Mouse (Mus musculus): ENCODE data around the gene Cln5. TPM values are rescaled to one million over a fixed set of nuclear protein-coding genes. Genes with fewer than 3 reads are reported as not detected.

Gene Cln5
- polyA plus RNA-seq, 1 experiment from 2014 or later: 29.8 TPM

DNA sequence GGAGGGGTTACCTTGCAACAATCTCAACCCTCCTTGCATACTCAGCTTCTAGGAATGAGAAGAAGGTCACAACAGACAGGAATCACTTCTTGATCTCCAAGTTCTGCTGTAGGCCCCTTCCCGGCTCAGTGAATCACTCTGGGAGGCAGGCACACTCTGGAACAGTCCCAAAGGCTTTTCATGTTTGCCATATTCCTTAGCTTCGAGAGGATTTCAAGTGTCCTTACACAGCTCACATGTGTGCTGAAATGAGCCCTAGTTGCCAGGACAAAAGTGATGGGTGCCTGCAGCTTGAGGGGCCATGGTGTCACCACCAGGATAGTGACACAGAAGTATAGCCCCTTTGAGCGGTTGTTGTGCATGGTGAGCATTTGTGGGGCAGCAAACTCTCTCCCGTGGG lies 2.7 kb downstream of the Cln5 start:
- Histone ChIP-seq H3K27me3 (ENCODE audit: control insufficient read depth, insufficient read depth, low read length) (no peaks in the 10 kb centered on the region), H3K4me2 (ENCODE audit: low read depth, severe bottlenecking) (no peak overlapping the region), H3K36me3 (ENCODE audit: control insufficient read depth, insufficient read depth, low read length) (peaks cover 5% of the 10 kb centered on the region; the same call in 1 of the 2 replicates), H3K27ac (replicated peaks; ENCODE audit: low read depth, low read length) (no peak overlapping the region), H3K4me1 (ENCODE audit: control insufficient read depth, insufficient read depth, low read length) (0 out of 2 replicates have a peak, but pooled peaks cover 3% of the 10 kb centered on the region), H3K9ac (ENCODE audit: low read length) (no peak overlapping the region), H3K9me3 (ENCODE audit: control insufficient read depth, low read length) (no peaks in the 10 kb centered on the region), H3K4me3 (ENCODE audit: low read depth, low read length) (no peak overlapping the region)
- ATAC-seq (ENCODE audit: insufficient number of reproducible peaks, low FRiP score, low TSS enrichment, low read depth) (no peak), DNase-seq (ENCODE audit: low spot score) (no peak)
- 93% methylated on average over 4 of the region's 4 CpGs for WGBS

DNA sequence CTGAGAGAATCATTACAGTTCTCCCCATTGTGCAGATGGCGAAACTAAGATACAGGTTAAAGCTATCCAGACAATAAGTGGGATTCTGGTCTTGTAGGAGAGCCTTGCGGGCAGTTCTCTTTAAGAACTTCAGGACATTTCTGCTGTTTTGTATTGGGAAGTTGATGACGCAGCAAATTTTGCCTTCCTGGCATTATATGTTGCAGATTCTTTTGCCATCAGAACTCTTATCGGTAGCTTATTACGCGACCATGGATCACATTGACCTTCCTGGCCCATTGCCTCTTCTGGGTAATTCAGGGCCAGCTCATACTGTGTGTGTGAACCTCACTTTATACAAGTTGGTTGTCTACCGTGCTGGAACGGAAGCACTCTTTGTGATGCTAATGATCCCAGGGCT lies 3.8 kb downstream of the Cln5 start:
- H3K36me3 ChIP-seq (ENCODE audit: control insufficient read depth, insufficient read depth, low read length): peaks cover 5% of the 10 kb centered on the region; the same call in 1 of the 2 replicates
- 0 out of 2 replicates have a peak, but pooled peaks cover 3% of the 10 kb centered on the region for H3K4me1 ChIP-seq (ENCODE audit: control insufficient read depth, insufficient read depth, low read length)
- DNase-seq (ENCODE audit: low spot score) (no peak), ATAC-seq (ENCODE audit: insufficient number of reproducible peaks, low FRiP score, low TSS enrichment, low read depth) (no peak)
- H3K27me3 ChIP-seq (ENCODE audit: control insufficient read depth, insufficient read depth, low read length): no peaks in the 10 kb centered on the region
- no peak overlapping the region for H3K27ac ChIP-seq (replicated peaks; ENCODE audit: low read depth, low read length)
- H3K9ac ChIP-seq (ENCODE audit: low read length): no peak overlapping the region
- H3K4me2 ChIP-seq (ENCODE audit: low read depth, severe bottlenecking): no peak overlapping the region
- H3K4me3 ChIP-seq (ENCODE audit: low read depth, low read length): no peak overlapping the region
- H3K9me3 ChIP-seq (ENCODE audit: control insufficient read depth, low read length): no peaks in the 10 kb centered on the region
- WGBS: 94% methylated on average over 8 of the region's 8 CpGs

DNA sequence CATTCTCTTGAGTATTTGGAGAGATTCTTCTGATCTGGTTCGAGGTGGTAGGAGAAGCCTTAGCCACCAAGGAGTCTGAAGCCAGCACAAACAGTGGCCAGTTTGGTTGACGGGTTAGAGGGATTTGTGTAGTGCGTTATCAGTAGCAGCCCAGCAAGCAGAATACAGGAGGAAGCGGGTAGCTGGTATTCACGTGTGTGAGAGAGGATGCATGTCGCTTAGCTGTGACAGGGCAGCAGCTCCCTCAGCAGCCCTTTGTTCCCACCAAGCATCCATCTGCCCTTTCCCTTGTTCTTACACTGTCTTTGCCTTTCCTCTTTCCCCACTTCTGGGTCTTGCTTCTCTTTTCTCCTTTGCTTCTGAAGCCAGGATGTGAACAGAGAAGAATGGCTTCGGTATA lies 5.2 kb downstream of the Cln5 start:
- WGBS: 93% methylated on average over 7 of the region's 7 CpGs
- Histone ChIP-seq H3K4me2 (ENCODE audit: low read depth, severe bottlenecking) (no peak overlapping the region), H3K9ac (ENCODE audit: low read length) (no peak overlapping the region), H3K27ac (replicated peaks; ENCODE audit: low read depth, low read length) (no peak overlapping the region), H3K9me3 (ENCODE audit: control insufficient read depth, low read length) (no peaks in the 10 kb centered on the region), H3K36me3 (ENCODE audit: control insufficient read depth, insufficient read depth, low read length) (peaks cover 5% of the 10 kb centered on the region; the same call in 1 of the 2 replicates), H3K4me3 (ENCODE audit: low read depth, low read length) (no peak overlapping the region), H3K4me1 (ENCODE audit: control insufficient read depth, insufficient read depth, low read length) (no peaks in the 10 kb centered on the region), H3K27me3 (ENCODE audit: control insufficient read depth, insufficient read depth, low read length) (no peaks in the 10 kb centered on the region)
- no peak for DNase-seq (ENCODE audit: low spot score)
- ATAC-seq (ENCODE audit: insufficient number of reproducible peaks, low FRiP score, low TSS enrichment, low read depth): no peak

- H3K4me1 ChIP-seq (ENCODE audit: control insufficient read depth, insufficient read depth, low read length): no peaks in the 10 kb centered on the region
- H3K36me3 ChIP-seq (ENCODE audit: control insufficient read depth, insufficient read depth, low read length): peaks cover 5% of the 10 kb centered on the region; the same call in 1 of the 2 replicates
- no peaks in the 10 kb centered on the region for H3K27me3 ChIP-seq (ENCODE audit: control insufficient read depth, insufficient read depth, low read length)
- H3K9ac ChIP-seq (ENCODE audit: low read length): no peak overlapping the region
- ATAC-seq (ENCODE audit: insufficient number of reproducible peaks, low FRiP score, low TSS enrichment, low read depth) (no peak), DNase-seq (ENCODE audit: low spot score) (no peak)
- H3K4me3 ChIP-seq (ENCODE audit: low read depth, low read length): no peak overlapping the region
- 94% methylated on average over 9 of the region's 9 CpGs for WGBS
- H3K9me3 ChIP-seq (ENCODE audit: control insufficient read depth, low read length): no peaks in the 10 kb centered on the region
- H3K27ac ChIP-seq (replicated peaks; ENCODE audit: low read depth, low read length): no peak overlapping the region
- H3K4me2 ChIP-seq (ENCODE audit: low read depth, severe bottlenecking): no peak overlapping the region
These were observed 7.4 kb downstream of the Cln5 start for GRCm38 (mm10) chr14:103077272-103078005.

DNA sequence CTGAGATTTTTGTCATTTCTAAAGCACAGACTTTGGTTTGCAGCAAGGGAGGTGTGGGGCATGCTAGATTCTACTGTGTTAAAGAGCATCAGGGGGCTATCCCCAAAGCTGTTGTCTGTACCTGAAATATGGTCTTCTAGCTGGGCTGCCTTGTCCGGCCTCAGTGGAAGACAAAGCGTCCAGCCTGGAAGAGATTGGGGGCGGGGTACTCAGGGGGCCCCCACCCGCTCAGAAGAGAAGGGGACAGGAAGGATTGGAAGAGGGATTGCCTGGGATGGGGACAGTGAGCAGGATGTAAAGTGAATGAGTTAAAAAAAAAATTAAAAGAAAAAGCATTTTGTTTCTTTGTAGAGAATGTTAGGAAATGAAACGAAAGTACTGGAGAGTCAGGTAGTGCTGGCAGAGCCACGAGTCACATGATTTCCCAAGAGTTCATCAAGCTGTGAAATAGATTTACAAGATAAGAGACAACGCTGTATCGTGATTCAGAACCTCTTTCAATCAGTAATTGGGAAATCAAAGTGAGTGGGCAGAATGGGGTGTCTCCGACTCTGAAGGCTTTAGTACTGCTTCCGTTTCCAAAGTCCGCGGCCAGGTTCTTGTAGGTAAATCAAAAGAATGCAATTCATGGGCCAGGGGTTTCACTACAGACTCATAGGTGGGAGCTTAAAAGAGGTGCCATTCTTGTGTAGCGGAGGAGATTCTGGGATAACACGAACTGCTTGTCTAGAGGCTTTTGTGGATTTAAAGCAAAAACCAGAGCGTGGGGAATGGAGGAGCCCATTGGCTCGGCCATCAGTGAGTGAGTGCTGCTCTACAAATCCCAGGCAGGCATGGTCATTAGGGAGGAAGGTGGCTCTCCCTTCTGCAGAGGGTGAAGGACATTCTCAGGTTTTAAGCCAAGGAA lies 8.2 kb downstream of the Cln5 start:
- H3K4me3 ChIP-seq (ENCODE audit: low read depth, low read length): no peak overlapping the region
- H3K4me1 ChIP-seq (ENCODE audit: control insufficient read depth, insufficient read depth, low read length): no peaks in the 10 kb centered on the region
- 92% methylated on average over 16 of the region's 16 CpGs for WGBS
- no peaks in the 10 kb centered on the region for H3K9me3 ChIP-seq (ENCODE audit: control insufficient read depth, low read length)
- H3K4me2 ChIP-seq (ENCODE audit: low read depth, severe bottlenecking): no peak overlapping the region
- H3K27ac ChIP-seq (replicated peaks; ENCODE audit: low read depth, low read length): no peak overlapping the region
- H3K27me3 ChIP-seq (ENCODE audit: control insufficient read depth, insufficient read depth, low read length): no peaks in the 10 kb centered on the region
- ATAC-seq (ENCODE audit: insufficient number of reproducible peaks, low FRiP score, low TSS enrichment, low read depth) (no peak), DNase-seq (ENCODE audit: low spot score) (no peak)
- peaks cover 10% of the 10 kb centered on the region; the same call in 1 of the 2 replicates for H3K36me3 ChIP-seq (ENCODE audit: control insufficient read depth, insufficient read depth, low read length)
- no peak overlapping the region for H3K9ac ChIP-seq (ENCODE audit: low read length)

- Histone ChIP-seq H3K36me3 (ENCODE audit: control insufficient read depth, insufficient read depth, low read length) (peaks cover 6% of the 10 kb centered on the region; the same call in 1 of the 2 replicates), H3K27me3 (ENCODE audit: control insufficient read depth, insufficient read depth, low read length) (no peaks in the 10 kb centered on the region), H3K27ac (replicated peaks; ENCODE audit: low read depth, low read length) (no peak overlapping the region), H3K4me2 (ENCODE audit: low read depth, severe bottlenecking) (no peak overlapping the region), H3K9ac (ENCODE audit: low read length) (no peak overlapping the region), H3K4me3 (ENCODE audit: low read depth, low read length) (no peak overlapping the region), H3K4me1 (ENCODE audit: control insufficient read depth, insufficient read depth, low read length) (no peaks in the 10 kb centered on the region), H3K9me3 (ENCODE audit: control insufficient read depth, low read length) (no peaks in the 10 kb centered on the region)
- no peak for DNase-seq (ENCODE audit: low spot score)
- no peak for ATAC-seq (ENCODE audit: insufficient number of reproducible peaks, low FRiP score, low TSS enrichment, low read depth)
- 90% methylated on average over 9 of the region's 9 CpGs for WGBS
These were observed 9.4 kb downstream of the Cln5 start for GRCm38 (mm10) chr14:103079209-103079977.

DNA sequence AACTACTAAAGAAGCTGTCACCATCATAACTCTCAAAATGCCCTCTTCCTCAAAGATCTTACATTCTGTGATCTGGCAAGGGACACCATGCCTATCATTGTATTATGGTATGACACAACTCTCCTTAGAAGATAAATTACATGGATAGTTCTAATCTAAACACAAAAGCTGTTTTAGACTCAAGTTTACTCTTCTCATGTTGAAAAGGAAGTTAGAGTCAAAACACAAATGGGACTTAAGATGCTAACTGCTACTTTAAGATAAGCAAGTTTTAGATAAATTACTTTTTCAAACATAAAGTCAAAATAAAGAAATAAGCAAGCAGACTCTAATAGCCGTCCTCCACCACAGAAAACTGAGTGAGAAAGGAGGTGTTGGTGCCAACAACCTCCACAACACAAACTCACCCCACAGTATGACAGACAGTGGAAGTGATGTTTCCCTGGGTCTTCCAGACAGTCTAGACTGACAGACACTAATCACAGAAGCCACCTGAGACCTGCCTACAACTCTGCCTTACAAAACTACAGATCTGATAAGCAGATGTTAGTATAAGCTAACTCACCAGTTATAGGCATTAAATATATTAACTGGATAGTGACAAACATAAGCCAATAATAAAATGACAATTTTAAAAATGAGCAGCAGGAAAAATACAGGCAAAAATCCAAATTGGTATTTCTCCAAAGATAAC lies 16.0 kb downstream of the Cln5 start:
- H3K27me3 ChIP-seq (ENCODE audit: control insufficient read depth, insufficient read depth, low read length): no peaks in the 10 kb centered on the region
- H3K9ac ChIP-seq (ENCODE audit: low read length): no peak overlapping the region
- no peak for ATAC-seq (ENCODE audit: insufficient number of reproducible peaks, low FRiP score, low TSS enrichment, low read depth)
- 92% methylated on average over 1 of the region's 1 CpGs for WGBS
- no peak overlapping the region for H3K4me2 ChIP-seq (ENCODE audit: low read depth, severe bottlenecking)
- H3K36me3 ChIP-seq (ENCODE audit: control insufficient read depth, insufficient read depth, low read length): peaks cover 16% of the 10 kb centered on the region; the same call in 1 of the 2 replicates
- no peak for DNase-seq (ENCODE audit: low spot score)
- no peaks in the 10 kb centered on the region for H3K4me1 ChIP-seq (ENCODE audit: control insufficient read depth, insufficient read depth, low read length)
- H3K4me3 ChIP-seq (ENCODE audit: low read depth, low read length): no peak overlapping the region
- H3K9me3 ChIP-seq (ENCODE audit: control insufficient read depth, low read length): no peaks in the 10 kb centered on the region
- no peak overlapping the region for H3K27ac ChIP-seq (replicated peaks; ENCODE audit: low read depth, low read length)
